Mouse (Mus musculus) neutrophil, adult 5-6 weeks (primary cell): ENCODE measurements around the gene Aanat. TPM values are rescaled to one million over a fixed set of nuclear protein-coding genes. Genes with fewer than 3 reads are reported as not detected.

Experiments
- ATAC-seq: fragments of 151-379, 151-347 bp; 2 replicates; pipeline ENCODE4 v1.8.0; 2017; ENCODE audit warnings: mild to moderate bottlenecking, moderate TSS enrichment; ENCODE audit not compliant: insufficient number of reproducible peaks, poor library complexity, low FRiP score, severe bottlenecking; ENCODE audit errors: extremely low read depth
- total RNA-seq: library from RNA; stranded (forward); fragments of 200-1000 nt; gene quantifications from 2 replicates; pipeline ENCODE4 v1.2.3, GENCODE M21; 2017

Aanat gene
- total RNA-seq, 1 experiment from 2014 or later = not detected

- no peak for ATAC-seq
These were observed 58.2 kb downstream of the Aanat start for GRCm38 (mm10) chr11:116644225-116645112.

GRCm38 (mm10) chr11:116645446-116646110 lies 59.3 kb downstream of the Aanat start:
- no peak for ATAC-seq

- ATAC-seq = no peak
These were observed 59.9 kb downstream of the Aanat start for GRCm38 (mm10) chr11:116646136-116646535.

- no peak for ATAC-seq
These were observed 60.5 kb downstream of the Aanat start for GRCm38 (mm10) chr11:116646771-116647170.

Other genes starting within 250 kb of the Aanat start
- gene Rnf157, start 173.4 kb upstream of the Aanat start, total RNA-seq = 16.0 and 17.0 TPM in 2 replicates
- gene Ubald2, start 152.3 kb upstream of the Aanat start, total RNA-seq = 82.2 and 89.0 TPM in 2 replicates
- 0.25 TPM in 1 of 2 replicates, not detected in the other for gene Qrich2, start 120.2 kb upstream of the Aanat start, total RNA-seq
- gene Prpsap1, start 92.2 kb upstream of the Aanat start, total RNA-seq = 38.2 and 47.6 TPM in 2 replicates
- not detected in 2 replicates for gene Sphk1, start 55.5 kb upstream of the Aanat start, total RNA-seq
- 47.6 and 47.9 TPM in 2 replicates for gene Ube2o, start 5.0 kb upstream of the Aanat start, total RNA-seq
- 55.6 and 69.0 TPM in 2 replicates for gene Rhbdf2, start 40.6 kb downstream of the Aanat start, total RNA-seq
- not detected in 2 replicates for gene Prcd, start 67.1 kb downstream of the Aanat start, total RNA-seq
- 0.49 and 0.58 TPM in 2 replicates for gene Cygb, start 67.9 kb downstream of the Aanat start, total RNA-seq
- 0.37 and 0.47 TPM in 2 replicates for gene St6galnac1, start 189.1 kb downstream of the Aanat start, total RNA-seq
- gene Mxra7, start 241.6 kb downstream of the Aanat start, total RNA-seq = 0.74 TPM in 1 of 2 replicates, not detected in the other